Mouse (Mus musculus) heart, embryonic 13.5 days (tissue): Measurements from ENCODE around the gene Med10. TPM values are rescaled to one million over a fixed set of nuclear protein-coding genes. Genes with fewer than 3 reads are reported as not detected.

Experiments used
- ATAC-seq: fragments of 200-750 bp; cut with Nextera tagmentation; 2 replicates; pipeline ENCODE4 v1.8.0; 2017; ENCODE audit warnings: moderate TSS enrichment; ENCODE audit not compliant: insufficient number of reproducible peaks, low FRiP score, low TSS enrichment; ENCODE audit errors: extremely low read depth
- H3K27ac ChIP-seq: fragments of 300-500 bp; sonication (generic); replicated peaks from 2 replicates; pipeline ENCODE4 v1.5.1; 2015; ENCODE audit warnings: moderate library complexity, mild to moderate bottlenecking, inconsistent platforms
- H3K27me3 ChIP-seq: fragments of 300-500 bp; sonication (generic); replicated peaks from 2 replicates; pipeline ENCODE4 v1.6.1; 2015; ENCODE audit warnings: mild to moderate bottlenecking, inconsistent platforms
- H3K36me3 ChIP-seq: fragments of 300-500 bp; sonication (generic); 2 replicates; pipeline ENCODE4 v1.6.1; 2015; ENCODE audit warnings: mild to moderate bottlenecking, inconsistent platforms
- H3K4me1 ChIP-seq: fragments of 300-500 bp; sonication (generic); 2 replicates; pipeline ENCODE4 v1.6.1; 2015; ENCODE audit warnings: inconsistent platforms
- H3K4me2 ChIP-seq: fragments of 300-500 bp; sonication (generic); 2 replicates; pipeline ENCODE4 v1.6.1; 2015; ENCODE audit warnings: inconsistent platforms, mild to moderate bottlenecking, moderate library complexity
- H3K4me3 ChIP-seq: fragments of 300-500 bp; sonication (generic); 2 replicates; pipeline ENCODE4 v1.5.1; 2015; ENCODE audit warnings: moderate library complexity, mild to moderate bottlenecking, inconsistent platforms
- H3K9ac ChIP-seq: fragments of 300-500 bp; sonication (generic); 2 replicates; pipeline ENCODE4 v1.6.1; 2015; ENCODE audit warnings: inconsistent platforms, mild to moderate bottlenecking, moderate library complexity
- H3K9me3 ChIP-seq: fragments of 300-500 bp; sonication (generic); 2 replicates; pipeline ENCODE4 v1.6.1; 2016; ENCODE audit warnings: inconsistent platforms
- WGBS: fragments of 180-500 bp; shearing (Covaris S2); methylation state at CpG from one replicate; pipeline ENCODE4 v1.1.7; 2015; ENCODE audit warnings: mixed read lengths; 5-methylcytosine and 5-hydroxymethylcytosine counted together
- polyA plus RNA-seq: library from polyadenylated mRNA; unstranded; fragments of >200 nt; fragmentation: Nextera tagmentation; extraction: Ambion mirVana; gene quantifications from 2 replicates; pipeline ENCODE4 v1.2.1, GENCODE M21; 2015

Gene Med10
- polyA plus RNA-seq, 1 experiment from 2014 or later: 93.2 TPM

DNA sequence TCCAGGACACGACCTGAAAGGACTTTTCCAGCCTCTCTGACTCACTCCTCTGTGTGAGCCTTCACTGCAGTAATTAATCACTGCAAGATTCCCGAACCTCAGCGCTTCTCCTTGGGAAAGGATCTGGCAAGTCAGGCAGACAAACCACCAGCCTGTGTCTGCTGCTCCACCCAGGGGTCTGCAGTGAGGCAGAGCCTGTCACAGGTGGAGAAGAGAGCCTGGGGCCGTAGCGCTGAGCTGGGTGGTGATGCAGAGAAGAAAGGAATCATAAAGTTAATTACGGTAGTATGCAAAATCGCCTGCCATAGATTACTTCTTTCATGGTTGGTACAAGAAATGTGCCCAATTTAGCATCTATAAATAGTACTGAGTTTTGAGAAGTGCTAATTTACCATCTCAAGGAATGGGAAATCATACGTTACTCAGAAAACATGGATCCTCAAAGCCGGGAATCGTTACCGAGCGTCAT lies 9.6 kb upstream of the Med10 start:
- Histone ChIP-seq H3K27ac (no peak overlapping the region), H3K27me3 (no peaks in the 10 kb centered on the region), H3K9ac (no peak overlapping the region), H3K4me3 (no peak overlapping the region), H3K36me3 (no peaks in the 10 kb centered on the region), H3K4me1 (no peaks in the 10 kb centered on the region), H3K9me3 (no peaks in the 10 kb centered on the region), H3K4me2 (no peak overlapping the region)
- ATAC-seq: no peak
- 61% methylated on average over 12 of the region's 12 CpGs for WGBS

DNA sequence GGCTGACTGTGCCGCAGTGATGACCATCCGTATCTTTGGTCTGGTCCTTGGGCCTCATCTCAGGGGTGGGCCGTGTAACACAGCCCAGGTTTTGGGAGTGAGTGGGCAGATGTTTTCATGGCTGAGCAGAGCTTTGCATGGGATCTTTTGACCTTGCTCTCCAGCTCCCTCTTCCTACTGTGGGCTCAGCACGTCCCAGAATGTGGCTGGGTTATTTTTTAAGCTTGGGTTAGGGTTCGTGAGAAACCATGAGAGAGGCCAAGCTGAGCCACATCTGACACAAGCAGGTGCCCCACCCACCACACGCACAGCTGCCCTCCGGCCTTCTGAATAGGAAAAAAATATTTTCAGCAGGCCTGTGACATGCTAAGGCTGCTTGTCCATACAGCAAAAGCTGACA lies 7.4 kb upstream of the Med10 start:
- Histone ChIP-seq H3K4me3 (no peak overlapping the region), H3K9me3 (no peaks in the 10 kb centered on the region), H3K4me2 (no peak overlapping the region), H3K4me1 (no peaks in the 10 kb centered on the region), H3K27me3 (no peaks in the 10 kb centered on the region), H3K36me3 (no peaks in the 10 kb centered on the region), H3K9ac (no peak overlapping the region), H3K27ac (no peak overlapping the region)
- 57% methylated on average over 7 of the region's 7 CpGs for WGBS
- ATAC-seq: no peak

DNA sequence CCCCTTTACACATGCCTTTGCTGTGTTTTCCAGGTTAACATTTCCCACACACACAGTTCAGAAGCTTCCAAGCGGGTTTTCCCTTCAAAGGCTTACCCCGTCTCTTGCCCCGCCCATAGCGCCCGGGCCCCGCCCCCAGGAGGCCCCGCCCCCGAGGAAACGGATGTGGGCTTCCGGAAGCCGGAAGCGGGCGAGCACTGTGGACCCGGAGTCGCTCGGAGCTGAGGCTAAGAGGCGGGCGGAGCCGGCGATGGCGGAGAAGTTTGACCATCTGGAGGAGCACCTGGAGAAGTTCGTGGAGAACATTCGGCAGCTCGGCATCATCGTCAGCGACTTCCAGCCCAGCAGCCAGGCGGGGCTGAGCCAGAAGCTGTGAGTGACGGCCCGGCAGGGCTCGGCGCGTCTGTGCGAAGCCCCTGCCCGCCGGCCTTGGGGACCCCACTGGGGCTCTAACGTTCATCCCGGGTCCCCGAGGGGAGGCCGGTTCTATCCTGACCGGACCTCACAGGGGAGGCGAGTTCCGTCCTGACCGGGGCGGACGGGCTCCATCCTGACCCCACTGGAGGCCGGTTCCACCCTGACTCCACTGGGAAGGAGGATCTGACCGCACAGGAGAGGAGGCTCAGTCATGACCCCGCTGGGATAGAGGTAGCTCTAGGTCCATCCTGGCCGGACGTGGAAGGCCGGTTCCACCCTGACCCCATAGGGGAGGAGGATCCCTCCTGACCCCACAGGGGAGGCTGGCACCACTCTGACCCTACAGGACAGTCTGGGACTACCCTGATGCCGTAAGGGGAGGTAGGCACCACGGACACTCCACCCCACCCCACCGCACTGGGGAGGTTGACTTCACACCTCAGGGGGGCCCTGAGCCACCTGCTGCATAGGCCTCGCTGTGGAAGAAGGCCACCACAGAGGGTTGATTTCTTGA lies 7.8 kb downstream of the Med10 start:
- Histone ChIP-seq H3K27me3 (no peaks in the 10 kb centered on the region; the same call in 1 of the 2 replicates), H3K4me3 (peak overlapping the region; percentile 99), H3K9ac (peak overlapping the region; percentile 94), H3K36me3 (peaks cover 33% of the 10 kb centered on the region), H3K4me1 (peaks cover 18% of the 10 kb centered on the region), H3K9me3 (no peaks in the 10 kb centered on the region), H3K4me2 (peak overlapping the region; percentile 99), H3K27ac (0 out of 2 replicates have a peak overlapping the region, but pooled peaks have one; percentile 20)
- under 1% methylated on average over 55 of the region's 55 CpGs for WGBS
- peak; percentile 81 for ATAC-seq

- H3K27ac ChIP-seq: no peak overlapping the region
- no peaks in the 10 kb centered on the region; the same call in 1 of the 2 replicates for H3K27me3 ChIP-seq
- H3K4me3 ChIP-seq: peak overlapping the region; percentile 99
- peak overlapping the region; percentile 99 for H3K4me2 ChIP-seq
- H3K36me3 ChIP-seq: peaks cover 43% of the 10 kb centered on the region
- peaks cover 18% of the 10 kb centered on the region for H3K4me1 ChIP-seq
- peak overlapping the region; percentile 94 for H3K9ac ChIP-seq
- no peak for ATAC-seq
- no peaks in the 10 kb centered on the region for H3K9me3 ChIP-seq
- WGBS: 70% methylated on average over 14 of the region's 14 CpGs
Measured at GRCm38 (mm10) chr13:69810936-69811680, 8.9 kb downstream of the Med10 start.

DNA sequence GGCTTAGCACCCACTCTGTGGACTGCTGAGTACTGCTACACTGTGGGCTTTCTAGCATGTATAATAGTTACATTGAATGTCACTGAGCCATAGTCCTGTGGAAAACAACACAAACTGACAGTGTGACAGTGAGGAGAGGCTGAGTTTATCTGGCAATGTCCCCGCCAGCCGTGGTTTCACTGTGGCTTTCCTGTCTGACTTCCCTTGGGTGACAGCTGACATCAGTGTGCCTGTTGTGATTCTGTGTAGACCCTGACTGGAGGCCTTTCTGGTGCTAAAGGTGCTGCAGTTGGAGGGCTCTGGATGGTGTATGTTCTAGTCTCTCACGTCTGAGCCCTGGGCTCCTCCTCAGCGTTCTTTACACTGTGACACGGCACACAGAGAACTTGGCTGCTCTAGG lies 11.7 kb downstream of the Med10 start:
- Histone ChIP-seq H3K36me3 (peaks cover 59% of the 10 kb centered on the region), H3K4me1 (peaks cover 18% of the 10 kb centered on the region), H3K27me3 (no peaks in the 10 kb centered on the region), H3K27ac (no peak overlapping the region), H3K4me2 (no peak overlapping the region), H3K4me3 (no peak overlapping the region), H3K9ac (no peak overlapping the region), H3K9me3 (no peaks in the 10 kb centered on the region)
- ATAC-seq: no peak
- WGBS: 77% methylated on average over 5 of the region's 5 CpGs

GRCm38 (mm10) chr13:69818306-69818705 lies 16.1 kb downstream of the Med10 start:
- no peak for ATAC-seq
- Histone ChIP-seq H3K27ac (no peak overlapping the region), H3K4me3 (no peak overlapping the region), H3K9me3 (no peaks in the 10 kb centered on the region), H3K36me3 (peaks cover 43% of the 10 kb centered on the region), H3K9ac (no peak overlapping the region), H3K4me1 (no peaks in the 10 kb centered on the region), H3K27me3 (no peaks in the 10 kb centered on the region), H3K4me2 (no peak overlapping the region)
- WGBS: 76% methylated on average over 4 of the region's 4 CpGs

- Histone ChIP-seq H3K4me1 (no peaks in the 10 kb centered on the region), H3K9ac (no peak overlapping the region), H3K9me3 (no peaks in the 10 kb centered on the region), H3K27ac (no peak overlapping the region), H3K27me3 (no peaks in the 10 kb centered on the region), H3K4me2 (no peak overlapping the region), H3K36me3 (peaks cover 14% of the 10 kb centered on the region), H3K4me3 (no peak overlapping the region)
- 57% methylated on average over 3 of the region's 3 CpGs for WGBS
- ATAC-seq: no peak
Measured at GRCm38 (mm10) chr13:69821169-69821822, 19.1 kb downstream of the Med10 start.

GRCm38 (mm10) chr13:69823920-69824637 lies 21.9 kb downstream of the Med10 start:
- 67% methylated on average over 19 of the region's 19 CpGs for WGBS
- H3K9ac ChIP-seq: no peak overlapping the region
- H3K27me3 ChIP-seq: no peaks in the 10 kb centered on the region
- no peaks in the 10 kb centered on the region for H3K9me3 ChIP-seq
- no peak overlapping the region for H3K4me3 ChIP-seq
- H3K36me3 ChIP-seq: no peaks in the 10 kb centered on the region
- H3K4me1 ChIP-seq: no peaks in the 10 kb centered on the region
- ATAC-seq: no peak
- peak overlapping the region; percentile 4; the same call in 1 of the 2 replicates for H3K4me2 ChIP-seq
- no peak overlapping the region for H3K27ac ChIP-seq

- no peaks in the 10 kb centered on the region for H3K36me3 ChIP-seq
- no peak overlapping the region for H3K4me3 ChIP-seq
- H3K27ac ChIP-seq: no peak overlapping the region
- no peaks in the 10 kb centered on the region for H3K27me3 ChIP-seq
- H3K9me3 ChIP-seq: no peaks in the 10 kb centered on the region
- WGBS: 29% methylated on average over 8 of the region's 8 CpGs
- H3K4me2 ChIP-seq: no peak overlapping the region
- H3K4me1 ChIP-seq: no peaks in the 10 kb centered on the region
- ATAC-seq: no peak
- no peak overlapping the region for H3K9ac ChIP-seq
Measured at GRCm38 (mm10) chr13:69825396-69826095, 23.4 kb downstream of the Med10 start.

DNA sequence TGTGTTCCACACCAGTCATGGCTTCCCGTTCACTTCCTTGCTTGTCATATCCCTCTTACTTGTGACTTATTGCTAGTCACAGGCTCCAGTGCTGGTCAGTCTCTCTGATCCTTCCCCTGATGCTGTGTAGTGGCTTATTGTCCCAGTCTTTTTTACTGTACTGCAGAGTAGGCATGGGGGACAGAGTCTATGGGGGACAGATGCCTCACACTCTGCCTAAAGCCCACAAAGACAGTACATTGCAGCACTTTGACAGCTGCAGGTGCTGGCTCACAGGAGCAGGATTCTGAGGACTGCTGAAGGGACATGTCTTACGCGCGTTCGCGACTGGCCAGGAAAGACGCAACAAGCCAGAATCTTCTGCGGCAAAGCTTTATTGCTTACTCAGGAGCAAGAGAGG lies 28.4 kb downstream of the Med10 start:
- H3K27me3 ChIP-seq: no peaks in the 10 kb centered on the region
- no peak overlapping the region for H3K27ac ChIP-seq
- H3K4me1 ChIP-seq: no peaks in the 10 kb centered on the region
- WGBS: 79% methylated on average over 8 of the region's 8 CpGs
- no peaks in the 10 kb centered on the region for H3K9me3 ChIP-seq
- H3K4me3 ChIP-seq: no peak overlapping the region
- H3K36me3 ChIP-seq: no peaks in the 10 kb centered on the region
- no peak overlapping the region for H3K9ac ChIP-seq
- no peak overlapping the region for H3K4me2 ChIP-seq
- no peak for ATAC-seq
